Mouse (Mus musculus) midbrain, embryonic 13.5 days (tissue): ENCODE measurements around the gene Gbp8. TPM values are rescaled to one million over a fixed set of nuclear protein-coding genes. Genes with fewer than 3 reads are reported as not detected.
"Not testable (repeated sequence)": the region's sequence is repeated elsewhere in the genome, so short reads cannot be mapped to it uniquely, and the experiment has no call there.

Experiments
- ATAC-seq: fragments of 200-750 bp; cut with Nextera tagmentation; 2 replicates; pipeline ENCODE4 v1.8.0; 2017; ENCODE audit warnings: mild to moderate bottlenecking, moderate TSS enrichment, moderate library complexity
- H3K27ac ChIP-seq: fragments of 300-500 bp; sonication (generic); 2 replicates; pipeline ENCODE4 v1.5.1; 2015; ENCODE audit warnings: inconsistent platforms, mild to moderate bottlenecking, moderate library complexity
- H3K27me3 ChIP-seq: fragments of 300-500 bp; sonication (generic); 2 replicates; pipeline ENCODE4 v1.6.1; 2015; ENCODE audit warnings: mild to moderate bottlenecking, inconsistent platforms
- H3K36me3 ChIP-seq: fragments of 300-500 bp; sonication (generic); 2 replicates; pipeline ENCODE4 v1.6.1; 2015; ENCODE audit warnings: mild to moderate bottlenecking, inconsistent platforms
- H3K4me1 ChIP-seq: fragments of 300-500 bp; sonication (generic); replicated peaks from 2 replicates; pipeline ENCODE4 v1.6.1; 2015; ENCODE audit warnings: inconsistent platforms
- H3K4me2 ChIP-seq: fragments of 300-500 bp; sonication (generic); replicated peaks from 2 replicates; pipeline ENCODE4 v1.6.1; 2015; ENCODE audit warnings: moderate library complexity, mild to moderate bottlenecking, inconsistent platforms
- H3K4me3 ChIP-seq: fragments of 300-500 bp; sonication (generic); replicated peaks from 2 replicates; pipeline ENCODE4 v1.5.1; 2015; ENCODE audit warnings: mild to moderate bottlenecking, inconsistent platforms
- H3K9ac ChIP-seq: fragments of 300-500 bp; sonication (generic); replicated peaks from 2 replicates; pipeline ENCODE4 v1.6.1; 2015; ENCODE audit warnings: mild to moderate bottlenecking, inconsistent platforms
- H3K9me3 ChIP-seq: fragments of 300-500 bp; sonication (generic); 2 replicates; pipeline ENCODE4 v1.6.1; 2016; ENCODE audit warnings: mild to moderate bottlenecking, inconsistent platforms
- WGBS: fragments of 180-500 bp; shearing (Covaris S2); methylation state at CpG from one replicate; pipeline ENCODE4 v1.1.7; 2015; 5-methylcytosine and 5-hydroxymethylcytosine counted together
- polyA plus RNA-seq: library from polyadenylated mRNA; unstranded; fragments of >200 nt; fragmentation: Nextera tagmentation; extraction: Ambion mirVana; gene quantifications from 2 replicates; pipeline ENCODE4 v1.2.1, GENCODE M21; 2015

Gbp8 gene
- polyA plus RNA-seq, 1 experiment from 2014 or later: 0.36 TPM

GRCm38 (mm10) chr5:105114696-105115095 is 24.6 kb downstream of the Gbp8 start:
- Histone ChIP-seq H3K4me3 (no peak overlapping the region), H3K36me3 (no peaks in the 10 kb centered on the region), H3K9me3 (no peaks in the 10 kb centered on the region), H3K4me1 (no peaks in the 10 kb centered on the region), H3K9ac (no peak overlapping the region), H3K27ac (no peak overlapping the region), H3K4me2 (no peak overlapping the region), H3K27me3 (no peaks in the 10 kb centered on the region)
- 88% methylated on average over 2 of the region's 2 CpGs for WGBS
- ATAC-seq: no peak

- H3K9me3 ChIP-seq: no peaks in the 10 kb centered on the region
- H3K4me1 ChIP-seq: no peaks in the 10 kb centered on the region
- WGBS: 97% methylated on average over 5 of the region's 5 CpGs
- no peak for ATAC-seq
- H3K36me3 ChIP-seq: no peaks in the 10 kb centered on the region
- no peak overlapping the region for H3K4me3 ChIP-seq
- no peak overlapping the region for H3K4me2 ChIP-seq
- H3K9ac ChIP-seq: no peak overlapping the region
- H3K27me3 ChIP-seq: no peaks in the 10 kb centered on the region
- H3K27ac ChIP-seq: no peak overlapping the region
Observed at GRCm38 (mm10) chr5:105113656-105114055, 25.7 kb downstream of the Gbp8 start.

GRCm38 (mm10) chr5:105110271-105110852 is 29.0 kb downstream of the Gbp8 start:
- H3K36me3 ChIP-seq, H3K4me2 ChIP-seq, ATAC-seq, H3K27me3 ChIP-seq, H3K4me3 ChIP-seq, H3K9me3 ChIP-seq, H3K9ac ChIP-seq, H3K4me1 ChIP-seq, H3K27ac ChIP-seq: not testable (repeated sequence)
- WGBS: 26% methylated on average over 3 of the region's 4 CpGs

GRCm38 (mm10) chr5:105109775-105110174 is 29.6 kb downstream of the Gbp8 start:
- H3K9ac ChIP-seq, H3K36me3 ChIP-seq, H3K4me2 ChIP-seq, H3K4me3 ChIP-seq, ATAC-seq, H3K27me3 ChIP-seq, H3K4me1 ChIP-seq, H3K27ac ChIP-seq, H3K9me3 ChIP-seq: not testable (repeated sequence)
- WGBS: 33% methylated on average over 1 of the region's 1 CpGs

GRCm38 (mm10) chr5:105105689-105106088 is 33.7 kb downstream of the Gbp8 start:
- not testable (repeated sequence) for H3K9me3 ChIP-seq, H3K36me3 ChIP-seq, H3K4me3 ChIP-seq, H3K4me2 ChIP-seq, H3K9ac ChIP-seq, H3K27ac ChIP-seq, ATAC-seq, H3K27me3 ChIP-seq, H3K4me1 ChIP-seq
- 91% methylated on average over 2 of the region's 2 CpGs for WGBS

GRCm38 (mm10) chr5:105081900-105082299 is 57.4 kb downstream of the Gbp8 start:
- no peak for ATAC-seq
- Histone ChIP-seq H3K4me3 (no peak overlapping the region), H3K4me1 (no peaks in the 10 kb centered on the region), H3K27me3 (no peaks in the 10 kb centered on the region), H3K9ac (no peak overlapping the region), H3K4me2 (no peak overlapping the region), H3K36me3 (no peaks in the 10 kb centered on the region), H3K27ac (no peak overlapping the region), H3K9me3 (no peaks in the 10 kb centered on the region)

- not testable (repeated sequence) for H3K4me1 ChIP-seq
Observed at GRCm38 (mm10) chr5:105068356-105068755, 71.0 kb downstream of the Gbp8 start.

GRCm38 (mm10) chr5:105064443-105064842 is 74.9 kb downstream of the Gbp8 start:
- 82% methylated on average over 2 of the region's 2 CpGs for WGBS
- not testable (repeated sequence) for H3K9ac ChIP-seq, ATAC-seq, H3K4me1 ChIP-seq, H3K4me3 ChIP-seq, H3K27me3 ChIP-seq, H3K27ac ChIP-seq, H3K4me2 ChIP-seq, H3K9me3 ChIP-seq, H3K36me3 ChIP-seq

More at GRCm38 (mm10) chr5:105068356-105068755, 71.0 kb downstream of the Gbp8 start:
- H3K27ac ChIP-seq, H3K9me3 ChIP-seq, H3K9ac ChIP-seq, H3K36me3 ChIP-seq, ATAC-seq, H3K27me3 ChIP-seq, H3K4me2 ChIP-seq, H3K4me3 ChIP-seq: not testable (repeated sequence)

GRCm38 (mm10) chr5:105063321-105063720 is 76.0 kb downstream of the Gbp8 start:
- H3K4me1 ChIP-seq: no peaks in the 10 kb centered on the region
- ATAC-seq: no peak
- no peak overlapping the region for H3K9ac ChIP-seq
- no peaks in the 10 kb centered on the region for H3K36me3 ChIP-seq
- no peaks in the 10 kb centered on the region for H3K9me3 ChIP-seq
- 68% methylated on average over 1 of the region's 1 CpGs for WGBS
- H3K27ac ChIP-seq: no peak overlapping the region
- H3K4me2 ChIP-seq: no peak overlapping the region
- no peak overlapping the region for H3K4me3 ChIP-seq
- no peaks in the 10 kb centered on the region for H3K27me3 ChIP-seq

- not testable (repeated sequence) for H3K9ac ChIP-seq, ATAC-seq, H3K9me3 ChIP-seq, H3K27me3 ChIP-seq, H3K4me2 ChIP-seq, H3K36me3 ChIP-seq, H3K27ac ChIP-seq, H3K4me1 ChIP-seq, H3K4me3 ChIP-seq
- 76% methylated on average over 2 of the region's 2 CpGs for WGBS
Observed at GRCm38 (mm10) chr5:105062403-105062802, 76.9 kb downstream of the Gbp8 start.

- 97% methylated on average over 2 of the region's 2 CpGs for WGBS
- ATAC-seq: no peak
Observed at GRCm38 (mm10) chr5:105060224-105060623, 79.1 kb downstream of the Gbp8 start.

GRCm38 (mm10) chr5:105055279-105055678 is 84.1 kb downstream of the Gbp8 start:
- Histone ChIP-seq H3K4me1 (0 out of 2 replicates have a peak, but pooled peaks cover 5% of the 10 kb centered on the region), H3K9ac (no peak overlapping the region), H3K9me3 (no peaks in the 10 kb centered on the region), H3K36me3 (no peaks in the 10 kb centered on the region), H3K4me3 (no peak overlapping the region), H3K27me3 (no peaks in the 10 kb centered on the region), H3K27ac (no peak overlapping the region; the same call in 1 of the 2 replicates), H3K4me2 (no peak overlapping the region)
- 61% methylated on average over 2 of the region's 2 CpGs for WGBS
- 0 out of 2 replicates have a peak, but pooled peaks have one; percentile 65 for ATAC-seq

More at GRCm38 (mm10) chr5:105060224-105060623, 79.1 kb downstream of the Gbp8 start:
- H3K9ac ChIP-seq: no peak overlapping the region
- H3K27ac ChIP-seq: no peak overlapping the region
- no peaks in the 10 kb centered on the region for H3K9me3 ChIP-seq
- no peaks in the 10 kb centered on the region for H3K36me3 ChIP-seq
- no peak overlapping the region for H3K4me2 ChIP-seq
- no peaks in the 10 kb centered on the region for H3K27me3 ChIP-seq
- H3K4me1 ChIP-seq: 0 out of 2 replicates have a peak, but pooled peaks cover 1% of the 10 kb centered on the region
- H3K4me3 ChIP-seq: no peak overlapping the region

GRCm38 (mm10) chr5:105053471-105054169 is 85.7 kb downstream of the Gbp8 start:
- not testable (repeated sequence) for H3K9ac ChIP-seq, H3K4me3 ChIP-seq

More at GRCm38 (mm10) chr5:105053471-105054169, 85.7 kb downstream of the Gbp8 start:
- ATAC-seq, H3K4me1 ChIP-seq, H3K27me3 ChIP-seq, H3K27ac ChIP-seq, H3K4me2 ChIP-seq, H3K9me3 ChIP-seq, H3K36me3 ChIP-seq: not testable (repeated sequence)
- WGBS: 92% methylated on average over 1 of the region's 1 CpGs
